Mouse (Mus musculus): Measurements from ENCODE around the gene Serinc5.
A peak's percentile ranks its signal among the peaks of the same experiment; 100 is the strongest.

GRCm38 (mm10) chr13:92644199-92644598, 33.3 kb downstream of the Serinc5 start:
- TF ChIP-seq CTCF (IDR thresholded peaks at IDR 0.05) (0 out of 2 replicates have a peak, but pooled peaks have one; percentile 7), EP300 (IDR thresholded peaks at IDR 0.05; ENCODE audit: insufficient read depth, low read depth, low read length) (no peak)

All from heart, adult 2 months (tissue).